Mouse (Mus musculus) brain, embryonic 14.5 days (tissue): Measurements from ENCODE around the gene Nmnat1.

Source experiments
- CTCF ChIP-seq: fragments of 200-500 bp; IDR thresholded peaks from 2 replicates; pipeline ENCODE4 v1.5.1; 2012; ENCODE audit warnings: inconsistent platforms, mild to moderate bottlenecking, moderate library complexity, borderline replicate concordance; ENCODE audit not compliant: insufficient read depth, insufficient read length; ENCODE audit errors: extremely low read depth
- POLR2A ChIP-seq: fragments of 200-500 bp; IDR thresholded peaks from 2 replicates; pipeline ENCODE4 v1.6.1; 2012; ENCODE audit warnings: mild to moderate bottlenecking, inconsistent platforms, borderline replicate concordance; ENCODE audit not compliant: poor library complexity, insufficient read depth, insufficient read length, severe bottlenecking; ENCODE audit errors: extremely low read depth

- no peak; the same call in 1 of the 2 replicates for TF ChIP-seq CTCF
- no peak for TF ChIP-seq POLR2A
Observed at GRCm38 (mm10) chr4:149491151-149491550, 6.1 kb upstream of the Nmnat1 start.
